Mouse (Mus musculus) ES-E14 (cell line): Measurements from ENCODE around the gene Pla2g12b. TPM values are rescaled to one million over a fixed set of nuclear protein-coding genes. Genes with fewer than 3 reads are reported as not detected.
A peak's percentile ranks its signal among the peaks of the same experiment; 100 is the strongest.

Source experiments
- DNase-seq: peaks from one replicate; pipeline ENCODE4 v3.0.0-alpha.2; 2013; ENCODE audit warnings: low read depth, low spot score
- H3K27ac ChIP-seq: 2 replicates; pipeline ENCODE4 v1.5.1; 2012; ENCODE audit warnings: low read depth, mild to moderate bottlenecking, low read length, moderate library complexity, mixed read lengths; ENCODE audit not compliant: poor library complexity, insufficient read depth, severe bottlenecking
- H3K36me3 ChIP-seq: 2 replicates; pipeline ENCODE4 v1.6.1; 2012; ENCODE audit warnings: mild to moderate bottlenecking, low read length, moderate library complexity, mixed read lengths; ENCODE audit not compliant: control insufficient read depth, poor library complexity, insufficient read depth, severe bottlenecking
- H3K4me1 ChIP-seq, 2 experiments: fragments of 150-350 bp in 1 of 2; sonication (generic) in 1 of 2; 2 replicates each; pipeline ENCODE4 v1.6.1; 2012; ENCODE audit warnings: low read length in 2 of 2, mild to moderate bottlenecking in 1 of 2, mixed read lengths in 1 of 2; ENCODE audit not compliant: control insufficient read depth in 2 of 2, insufficient read depth in 2 of 2, poor library complexity in 1 of 2
- H3K4me3 ChIP-seq, 2 experiments: fragments of 150-350 bp in 1 of 2; sonication (generic) in 1 of 2; 2 replicates each; pipeline ENCODE4 v1.5.1; 2012; ENCODE audit warnings: low read length in 2 of 2, low read depth in 1 of 2, mild to moderate bottlenecking in 1 of 2, mixed read lengths in 1 of 2; ENCODE audit not compliant: insufficient read depth in 1 of 2, poor library complexity in 1 of 2, severe bottlenecking in 1 of 2
- H3K9ac ChIP-seq: 2 replicates; pipeline ENCODE4 v1.6.1; 2012; ENCODE audit warnings: low read depth, mild to moderate bottlenecking, low read length, mixed read lengths; ENCODE audit not compliant: poor library complexity, insufficient read depth, severe bottlenecking
- H3K9me3 ChIP-seq: fragments of 150-350 bp; sonication (generic); 2 replicates; pipeline ENCODE4 v1.6.1; 2012; ENCODE audit warnings: low read depth, mild to moderate bottlenecking, low read length; ENCODE audit not compliant: control insufficient read depth, insufficient read depth
- CHD2 ChIP-seq: IDR thresholded peaks from 2 replicates; pipeline ENCODE4 v1.6.1; 2014; ENCODE audit warnings: mild to moderate bottlenecking, low read depth, low read length, inconsistent platforms
- HCFC1 ChIP-seq: IDR thresholded peaks from 2 replicates; pipeline ENCODE4 v1.6.1; 2012; ENCODE audit warnings: low read length, inconsistent platforms, borderline replicate concordance; ENCODE audit not compliant: insufficient read depth
- MAFK ChIP-seq: IDR thresholded peaks from 2 replicates; pipeline ENCODE4 v1.6.1; 2014; ENCODE audit warnings: mild to moderate bottlenecking, low read depth, low read length, inconsistent platforms; ENCODE audit not compliant: insufficient read depth
- ZC3H11A ChIP-seq: IDR thresholded peaks from 2 replicates; pipeline ENCODE4 v1.6.1; 2012; ENCODE audit warnings: low read depth, mild to moderate bottlenecking, inconsistent platforms, low read length, borderline replicate concordance
- ZNF384 ChIP-seq: IDR thresholded peaks from 2 replicates; pipeline ENCODE4 v1.6.1; 2012; ENCODE audit warnings: low read depth, low read length, inconsistent platforms
- in situ Hi-C, 2 experiments: fragments of 600-800 bp; cut with MboI; formaldehyde crosslinking; loops; one replicate each; pipeline ENCODE4 v1.15.1; 2025; ENCODE audit warnings: low sequenced_read_pairs in 2 of 2, inconsistent platforms in 1 of 2; ENCODE audit not compliant: unreplicated experiment in 2 of 2
- total RNA-seq: library from RNA; depleted of rRNA; stranded (reverse); fragments of 300-350 nt; gene quantifications from 2 replicates; pipeline ENCODE4 v1.2.3, GENCODE M21; 2012; rRNA removed

Pla2g12b gene
- 0.69 and 2.1 TPM in 2 replicates for total RNA-seq

DNA sequence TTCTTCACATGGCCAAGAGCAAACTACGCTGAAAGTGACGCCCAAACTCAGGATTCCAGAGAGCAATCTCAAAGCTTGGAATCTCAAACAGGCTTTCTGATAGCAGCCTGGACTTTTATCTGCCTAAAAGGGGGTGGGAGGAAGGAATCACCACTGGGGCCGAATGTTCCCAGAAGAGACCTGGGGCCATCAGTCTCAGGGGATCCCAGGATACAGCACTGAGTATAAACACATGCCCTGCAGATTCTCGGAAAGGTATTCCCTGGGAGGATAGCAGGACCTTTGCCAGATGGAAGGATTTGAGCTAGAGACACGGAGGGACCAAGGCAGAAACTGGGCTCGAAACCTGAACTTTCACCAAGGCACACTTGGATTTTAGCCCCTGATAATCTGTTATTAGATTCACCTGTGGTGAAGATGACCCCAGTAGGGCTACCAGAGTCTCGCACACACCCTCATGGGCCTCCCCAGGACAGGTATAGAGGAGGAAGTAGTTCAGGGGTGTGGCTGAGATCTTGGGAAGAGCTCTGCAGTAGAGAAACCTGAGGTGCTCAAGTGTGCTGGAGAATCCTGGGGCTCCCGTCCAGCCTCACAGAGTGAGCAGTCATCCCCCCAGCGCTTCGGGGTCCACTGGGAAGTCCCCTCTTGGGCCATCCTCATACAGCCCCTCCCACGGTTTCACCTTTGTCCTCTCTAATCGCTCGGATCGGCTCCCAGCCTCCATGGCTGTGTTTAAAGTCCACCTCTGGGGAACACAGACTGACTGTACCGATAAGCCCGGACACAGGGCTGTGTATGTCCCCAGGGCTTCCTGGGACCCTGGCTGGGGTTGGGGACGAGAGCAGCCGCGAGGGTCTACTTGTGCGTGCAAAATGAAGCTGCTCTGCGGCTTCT, at the start of gene Pla2g12b:
Gene Pla2g12b (plus strand): TSS at position 762 of the 894 bp plus-strand sequence.
- peak within 1 kb of the TSS in 1 of 2 experiments; percentile 33; a peak in 1 of 4 replicates for H3K4me3 ChIP-seq
- DNase-seq = no peak
- TF ChIP-seq ZNF384 (no peak), HCFC1 (no peak), CHD2 (no peak), ZC3H11A (no peak), MAFK (no peak)
- H3K9me3 ChIP-seq = no peaks in the 10 kb centered on the region
- in situ Hi-C loops = no loop called here
- no peak within 1 kb of the TSS for H3K27ac ChIP-seq
- no peaks in the 10 kb centered on the region for H3K36me3 ChIP-seq
- H3K4me1 ChIP-seq = 0 out of 4 replicates have a peak, but pooled peaks cover 0 to 5% of the 10 kb centered on the region in 2 experiments
- H3K9ac ChIP-seq = no peak within 1 kb of the TSS

DNA sequence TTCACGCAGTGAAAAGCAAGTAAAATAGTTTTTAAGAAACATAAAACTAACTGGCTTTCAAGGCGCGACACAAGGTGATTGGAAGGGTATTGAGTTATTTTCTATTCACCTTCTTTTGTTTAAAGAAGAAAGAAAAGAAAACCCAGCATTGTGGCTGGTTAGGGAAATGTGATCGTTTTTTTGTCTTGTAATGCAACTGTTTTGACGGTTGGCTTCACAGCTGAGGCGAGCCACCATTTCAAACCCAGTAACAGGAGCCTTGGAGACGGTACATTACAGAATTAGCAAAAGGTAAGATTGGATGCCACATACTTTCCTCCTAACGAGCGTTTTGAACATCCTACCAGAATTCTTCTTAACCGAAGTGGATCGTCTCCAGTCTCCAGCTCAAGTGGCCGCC, 49.3 kb upstream of the Pla2g12b start:
- in situ Hi-C loops = no loop called here
- TF ChIP-seq ZNF384 = no peak
- no peak; the same call in 1 of the 2 replicates for TF ChIP-seq CHD2
- TF ChIP-seq ZC3H11A = no peak
- TF ChIP-seq HCFC1 = no peak
- TF ChIP-seq MAFK = no peak
- peak overlapping the region in 1 of 2 experiments; percentile 3; a peak in 1 of 4 replicates for H3K4me3 ChIP-seq
- H3K36me3 ChIP-seq = peaks cover 8% of the 10 kb centered on the region
- H3K27ac ChIP-seq = peak overlapping the region; percentile 82
- H3K9ac ChIP-seq = no peak overlapping the region
- no peaks in the 10 kb centered on the region; the same call in 1 of the 2 replicates for H3K9me3 ChIP-seq
- peak; percentile 47 for DNase-seq
- peaks cover 8 to 11% of the 10 kb centered on the region in 2 experiments; a peak in 3 of 4 replicates for H3K4me1 ChIP-seq

DNA sequence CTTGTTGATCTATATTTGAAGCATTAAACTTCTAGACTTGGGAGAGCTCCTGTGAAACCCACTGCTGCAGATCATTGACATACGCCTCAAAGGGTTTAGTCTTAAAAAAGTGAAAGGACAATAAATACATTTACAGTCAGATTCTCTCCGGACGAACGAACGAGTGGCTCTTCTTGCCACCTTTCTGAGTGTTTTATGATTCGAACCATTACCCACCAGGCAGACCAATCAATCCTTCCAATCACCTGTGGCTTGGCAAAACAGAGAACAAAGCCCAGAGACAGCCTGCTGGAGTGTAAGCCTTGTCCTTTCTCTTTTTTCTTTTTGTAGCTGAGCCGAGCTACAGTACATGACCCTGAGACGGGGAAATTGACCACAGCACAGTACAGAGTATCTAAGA, 48.4 kb upstream of the Pla2g12b start:
- no peak for DNase-seq
- Histone ChIP-seq H3K27ac (no peak overlapping the region; the same call in 1 of the 2 replicates), H3K36me3 (peaks cover 8% of the 10 kb centered on the region), H3K9ac (no peak overlapping the region), H3K9me3 (no peaks in the 10 kb centered on the region; the same call in 1 of the 2 replicates), H3K4me1 (peaks cover 8 to 11% of the 10 kb centered on the region in 2 experiments; a peak in 3 of 4 replicates), H3K4me3 (no peak overlapping the region)
- in situ Hi-C loops = no loop called here
- no peak for TF ChIP-seq ZC3H11A
- TF ChIP-seq HCFC1 = no peak
- no peak for TF ChIP-seq CHD2
- TF ChIP-seq ZNF384 = no peak
- no peak for TF ChIP-seq MAFK

DNA sequence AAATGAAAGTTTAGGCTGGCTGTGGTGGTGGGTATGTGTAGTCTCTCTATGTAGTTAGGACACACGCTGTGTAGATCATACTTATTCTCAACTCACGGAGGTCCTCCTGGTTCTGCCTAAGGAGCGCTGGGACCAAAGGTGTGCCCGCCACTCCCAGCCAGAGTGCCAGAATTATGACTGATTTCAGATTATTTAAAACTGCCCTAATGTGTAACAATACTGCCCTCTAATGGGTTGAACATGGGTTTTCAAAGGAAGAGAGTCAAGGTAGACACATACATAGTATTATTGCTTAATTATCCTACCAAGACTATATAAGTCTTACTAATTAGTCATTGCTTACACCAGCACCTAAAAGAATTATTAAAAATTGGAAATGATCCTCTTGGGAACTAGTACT, 44.7 kb upstream of the Pla2g12b start:
- H3K9ac ChIP-seq = no peak overlapping the region
- TF ChIP-seq ZC3H11A (no peak), CHD2 (no peak), ZNF384 (no peak)
- H3K9me3 ChIP-seq = no peaks in the 10 kb centered on the region
- H3K4me1 ChIP-seq = peaks cover 8 to 9% of the 10 kb centered on the region in 2 experiments; a peak in 3 of 4 replicates
- H3K36me3 ChIP-seq = peaks cover 8% of the 10 kb centered on the region
- in situ Hi-C loops = no loop called here
- DNase-seq = no peak
- H3K4me3 ChIP-seq = no peak overlapping the region
- H3K27ac ChIP-seq = no peak overlapping the region
